Mouse (Mus musculus): ENCODE measurements around the gene Dock4.
A peak's percentile ranks its signal among the peaks of the same experiment; 100 is the strongest.

The Dock4 gene

DNA sequence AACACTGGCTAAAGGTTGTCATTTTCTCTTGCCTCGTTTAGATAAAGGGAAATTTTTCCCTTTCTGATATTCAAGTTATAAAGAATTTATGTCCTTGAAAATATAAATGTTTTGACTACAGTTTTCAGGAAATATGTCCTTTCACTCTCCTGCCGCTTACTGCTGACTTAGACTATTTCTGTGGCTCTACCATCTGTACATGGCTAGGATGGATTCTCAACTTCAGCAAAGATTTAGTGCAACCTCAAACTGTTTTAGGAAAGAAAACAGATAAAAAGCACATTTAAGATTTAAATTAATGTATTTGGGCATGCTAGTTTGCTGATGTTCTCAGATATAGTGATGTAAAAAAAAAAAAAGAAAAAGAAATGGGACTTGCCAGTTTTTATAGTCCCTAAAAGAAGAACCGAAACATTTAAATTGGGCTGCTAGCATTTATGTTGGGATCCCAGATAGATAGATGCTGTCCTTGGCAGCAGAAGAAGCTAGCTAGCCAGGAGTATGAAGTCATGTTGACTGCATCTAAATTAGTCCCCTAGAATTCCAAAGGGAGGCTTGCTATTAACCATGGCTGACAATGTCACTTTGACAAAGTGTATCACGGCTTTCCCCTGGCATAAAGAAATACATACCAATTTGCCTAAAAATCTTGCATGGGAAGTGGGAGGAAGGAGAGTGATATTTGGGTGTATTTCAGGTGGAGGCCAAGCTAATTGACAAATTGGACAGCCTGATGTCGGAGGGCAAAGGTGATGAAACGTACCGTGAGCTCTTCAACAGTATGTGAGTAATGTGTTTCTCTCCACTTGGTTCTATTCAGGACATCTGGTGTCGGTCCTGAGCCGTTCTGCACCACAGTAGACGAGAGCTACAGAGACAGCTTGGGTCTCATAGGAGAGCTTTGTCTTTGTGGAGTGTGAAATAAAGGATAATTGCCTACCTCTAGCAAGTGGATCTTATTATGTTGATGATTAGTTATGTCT is 343.9 kb downstream of the Dock4 start:
- DNase-seq: peak; percentile 72

DNA sequence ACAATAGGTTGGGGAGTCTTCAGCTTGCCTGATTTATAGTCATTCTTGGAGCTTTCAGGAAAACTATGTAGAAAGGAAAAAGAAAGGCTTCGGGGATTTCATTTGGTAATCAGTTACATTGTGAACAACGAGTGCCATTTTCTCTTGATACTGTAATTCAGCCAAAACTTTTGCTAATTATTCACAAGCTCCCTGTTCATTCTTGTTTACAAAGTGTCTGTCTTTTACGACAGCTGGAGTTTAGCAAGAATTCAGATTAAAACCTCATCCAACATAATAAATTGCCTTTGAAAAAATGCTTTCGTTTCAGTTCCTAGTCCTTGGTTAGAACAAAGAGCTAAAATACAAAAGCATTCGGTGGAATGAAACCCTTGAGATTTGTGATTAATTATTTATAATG is 345.5 kb downstream of the Dock4 start:
- peak; percentile 24 for DNase-seq

DNA sequence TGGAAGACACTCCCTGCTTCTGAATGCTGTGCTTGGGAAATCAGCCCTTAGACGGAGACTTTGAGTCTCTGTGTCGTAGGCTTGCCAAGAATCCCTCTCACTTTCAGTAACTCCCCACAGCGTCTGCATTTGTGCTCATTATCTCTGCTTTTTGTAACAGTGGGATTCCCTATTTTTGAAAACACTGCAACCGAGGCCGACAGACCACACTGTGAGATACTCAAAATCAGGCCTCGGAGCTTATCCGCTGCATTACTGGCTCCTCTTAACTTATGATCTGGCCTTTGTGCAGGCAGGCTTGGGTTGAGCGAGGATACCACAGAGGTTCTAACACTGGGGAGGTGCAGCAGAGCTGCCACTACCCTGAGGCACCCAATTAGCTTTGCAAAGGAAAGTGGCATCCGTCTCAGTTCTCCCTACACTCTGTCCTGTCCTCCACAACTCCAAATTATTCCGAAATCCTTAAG is 346.5 kb downstream of the Dock4 start:
- DNase-seq: peak; percentile 46

DNA sequence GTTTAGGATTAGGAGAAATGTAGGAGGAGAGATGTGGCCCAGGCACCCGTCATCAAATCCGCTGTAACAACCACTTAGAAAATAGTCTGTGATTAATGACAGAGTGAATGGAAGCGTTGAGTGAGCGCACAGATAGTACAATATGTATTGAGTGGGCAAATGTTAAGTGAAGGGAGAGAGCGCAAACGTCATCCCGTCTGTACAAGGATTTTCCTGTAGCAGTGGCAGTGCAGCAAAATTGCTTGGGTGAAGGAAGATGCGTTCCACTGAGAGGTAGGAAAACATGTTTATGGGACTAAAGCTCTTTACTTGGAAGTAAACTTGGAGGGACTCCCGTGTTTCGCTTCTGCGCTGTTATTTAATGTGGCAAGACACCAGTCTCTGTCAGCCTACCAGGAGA is 348.3 kb downstream of the Dock4 start:
- DNase-seq: no peak

DNA sequence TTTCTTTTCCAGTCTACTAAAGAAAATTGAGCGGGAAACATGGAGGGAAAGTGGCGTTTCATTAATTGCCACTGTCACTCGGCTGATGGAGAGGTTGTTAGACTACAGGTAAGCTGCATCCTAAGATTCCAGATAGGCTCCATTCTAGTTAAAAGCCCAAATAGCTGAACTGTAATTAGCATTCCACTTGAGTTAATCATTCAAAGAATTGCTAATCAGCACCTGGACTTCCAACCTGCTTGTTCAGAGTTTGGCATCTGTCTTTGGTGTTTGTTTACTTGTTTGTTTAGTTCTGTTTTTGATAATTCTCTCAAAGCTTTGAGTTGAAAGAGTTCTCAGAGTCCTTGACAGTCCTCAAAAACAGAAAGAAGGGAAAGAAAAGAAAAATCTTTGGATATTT is 349.0 kb downstream of the Dock4 start:
- no peak for DNase-seq

DNA sequence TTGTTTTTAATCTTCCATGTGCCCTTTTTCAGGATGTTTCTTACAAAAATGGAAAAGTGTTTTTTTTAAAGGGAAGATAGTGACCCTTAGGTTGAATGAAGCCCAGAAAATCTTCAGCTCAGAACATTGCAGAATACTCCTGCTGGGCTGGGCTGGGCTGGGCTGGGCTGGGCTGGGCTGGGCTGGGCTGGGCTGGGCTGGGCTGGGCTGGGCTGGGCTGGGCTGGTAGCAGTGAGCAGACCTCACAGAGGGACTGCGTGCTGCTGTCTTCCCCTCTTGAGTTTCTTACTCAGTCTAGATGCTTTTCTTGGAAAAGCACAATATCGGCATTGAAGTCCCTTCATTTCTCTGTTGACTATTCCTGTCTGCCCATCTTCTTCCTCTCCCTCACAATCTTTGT is 350.0 kb downstream of the Dock4 start:
- no peak for DNase-seq

DNA sequence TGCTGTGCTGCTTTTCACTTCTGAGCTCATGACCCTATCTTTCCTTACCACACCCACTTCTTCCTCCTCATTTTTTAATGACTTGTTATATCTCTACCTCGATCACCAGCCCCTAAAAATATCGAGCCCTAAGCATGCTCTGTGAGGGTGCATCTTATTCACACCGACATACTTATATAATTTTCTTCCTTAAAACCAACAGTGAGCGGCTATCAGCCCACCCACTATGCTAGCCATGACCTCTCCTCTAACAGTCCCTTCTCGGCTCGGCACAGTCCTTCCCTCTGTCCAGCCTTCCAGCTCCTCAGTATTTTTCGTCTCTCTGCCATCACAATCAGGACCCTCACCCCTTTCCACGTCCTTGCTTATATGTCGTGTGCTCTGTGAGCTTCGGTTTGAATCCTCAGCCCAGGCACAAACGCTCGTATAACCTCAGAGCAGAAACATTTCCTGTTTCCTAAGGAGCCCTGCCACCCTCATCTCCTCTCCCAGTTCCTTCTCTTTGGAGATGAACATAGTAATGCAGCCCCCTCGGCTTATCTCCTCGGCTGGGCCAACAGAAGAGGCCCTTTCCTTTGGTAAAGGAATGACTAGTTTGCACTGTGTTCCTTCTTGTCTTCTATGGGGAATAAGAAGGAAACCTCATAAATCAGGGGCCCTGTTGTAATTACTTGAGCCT is 351.2 kb downstream of the Dock4 start:
- no peak for DNase-seq

DNA sequence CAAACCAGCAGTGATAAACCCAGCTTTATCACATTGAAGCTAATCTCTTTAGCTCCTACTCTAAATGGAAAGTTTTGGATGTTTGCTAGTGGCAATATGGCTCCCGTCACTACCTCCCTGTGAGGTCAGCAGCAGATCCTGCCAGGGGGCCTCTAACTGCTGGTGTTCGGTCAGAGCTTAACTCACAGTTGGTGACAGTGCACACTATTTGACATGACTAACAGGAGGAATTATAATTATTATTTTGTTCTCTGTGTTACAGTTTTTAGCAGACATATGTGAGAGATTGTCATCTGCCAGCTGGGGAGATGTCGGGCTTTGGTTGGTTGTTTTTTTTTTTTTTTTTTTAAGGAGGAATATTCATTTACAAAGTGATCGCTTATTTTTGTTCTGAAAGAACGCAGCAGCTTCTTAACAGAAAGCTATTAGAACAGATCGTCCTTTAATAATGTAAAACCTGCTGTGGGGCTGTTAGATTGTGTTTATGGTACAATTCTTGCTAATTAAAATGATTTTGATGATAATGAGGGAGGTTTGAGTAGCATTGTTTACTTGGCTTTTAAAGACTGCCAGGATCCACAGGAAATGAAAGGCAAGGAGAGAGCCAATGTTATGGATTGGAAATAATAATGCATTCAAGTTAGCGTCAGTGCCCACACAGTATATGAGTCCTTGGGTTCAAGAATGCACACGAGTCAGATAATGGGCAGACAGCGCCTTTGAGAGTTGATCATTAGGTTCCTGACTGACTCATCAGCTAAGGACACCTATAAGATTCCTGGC is 352.0 kb downstream of the Dock4 start:
- peak; percentile 36 for DNase-seq

DNA sequence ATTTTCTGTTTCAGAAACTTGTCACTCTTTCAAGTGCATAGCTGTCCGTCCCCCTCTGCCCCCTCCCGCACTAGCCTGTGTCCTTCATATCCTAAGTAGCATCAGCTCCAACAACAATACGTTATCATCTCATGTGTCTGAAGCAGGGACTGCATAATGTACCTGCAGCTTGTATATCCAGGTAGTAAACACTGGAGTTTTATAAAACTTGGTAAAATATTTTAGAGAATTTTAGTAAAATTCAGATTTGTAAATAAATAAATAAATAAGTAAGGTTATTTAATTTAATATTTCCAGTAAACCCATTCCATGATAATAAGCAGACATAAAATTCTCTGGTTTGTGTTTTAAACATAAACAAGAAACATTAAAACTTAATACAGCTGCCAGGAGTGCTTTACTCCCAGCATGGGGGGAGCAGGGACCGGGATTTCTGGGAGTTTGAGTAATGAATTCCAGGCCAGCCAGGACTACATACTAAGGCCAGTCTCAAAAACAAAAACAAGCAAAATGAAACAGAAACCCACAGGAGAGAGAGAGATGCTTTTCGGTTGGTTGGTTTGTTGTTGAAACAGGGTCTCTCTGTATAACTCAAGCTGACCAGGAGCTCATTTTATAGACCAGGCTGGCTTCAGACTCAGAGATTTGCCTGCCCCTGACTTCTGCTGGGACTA is 352.7 kb downstream of the Dock4 start:
- no peak for DNase-seq

DNA sequence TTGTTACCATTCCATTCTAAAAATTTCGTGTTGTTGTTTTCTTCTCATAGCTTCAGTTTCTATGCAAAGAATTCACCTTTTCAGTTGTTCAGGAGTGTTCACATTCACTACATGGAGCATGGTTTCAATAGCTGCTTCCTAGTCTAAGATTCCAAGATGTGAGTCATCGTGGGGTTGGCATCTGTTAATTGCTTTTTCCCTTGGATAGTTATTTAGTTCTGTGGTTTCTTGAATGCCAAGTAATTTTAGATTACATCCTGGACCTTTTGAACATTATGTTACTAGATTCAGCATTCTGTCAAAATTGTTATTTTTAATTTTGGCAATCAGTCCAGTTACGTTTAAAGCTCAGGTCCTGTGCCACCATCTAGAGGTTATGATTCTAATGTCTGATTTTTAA is 355.7 kb downstream of the Dock4 start:
- no peak for DNase-seq

DNA sequence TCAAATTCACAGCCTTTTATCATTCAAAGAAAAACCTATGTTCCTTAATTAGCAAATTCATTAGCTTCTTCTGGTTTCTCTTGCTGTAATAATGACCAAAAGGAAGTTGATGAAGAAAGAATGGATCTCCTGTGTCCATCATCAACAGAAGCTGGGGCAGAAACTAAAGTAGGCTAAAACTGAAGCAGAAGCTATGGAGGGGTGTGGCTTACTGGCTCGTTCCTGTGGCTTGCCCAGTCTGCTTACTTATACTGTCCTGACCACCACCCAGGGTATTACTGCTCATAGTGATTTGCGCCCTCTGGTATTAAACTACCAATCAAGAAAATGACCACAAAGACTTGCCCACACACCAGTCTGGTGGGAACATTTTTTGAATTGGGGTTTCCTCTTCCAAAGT is 359.5 kb downstream of the Dock4 start:
- DNase-seq: no peak

DNA sequence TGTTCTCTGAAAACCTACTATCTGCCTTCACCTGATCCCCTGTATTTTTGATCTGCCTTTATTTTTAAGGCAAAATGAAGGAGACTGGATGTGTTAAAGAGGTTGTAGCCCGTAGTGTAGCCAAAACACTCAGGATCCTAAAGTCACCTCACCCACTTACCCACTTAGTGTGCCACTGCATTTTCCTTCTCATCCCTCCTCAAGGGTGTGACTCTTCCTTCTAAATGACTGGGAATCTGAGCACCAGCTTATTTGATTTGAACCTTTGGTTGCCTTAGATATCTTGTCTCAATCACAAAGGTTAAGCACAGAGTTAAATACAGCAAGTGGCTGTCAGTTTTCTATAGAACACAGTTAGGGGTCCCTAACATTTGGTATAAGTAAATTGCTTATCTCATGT is 362.2 kb downstream of the Dock4 start:
- no peak for DNase-seq

DNA sequence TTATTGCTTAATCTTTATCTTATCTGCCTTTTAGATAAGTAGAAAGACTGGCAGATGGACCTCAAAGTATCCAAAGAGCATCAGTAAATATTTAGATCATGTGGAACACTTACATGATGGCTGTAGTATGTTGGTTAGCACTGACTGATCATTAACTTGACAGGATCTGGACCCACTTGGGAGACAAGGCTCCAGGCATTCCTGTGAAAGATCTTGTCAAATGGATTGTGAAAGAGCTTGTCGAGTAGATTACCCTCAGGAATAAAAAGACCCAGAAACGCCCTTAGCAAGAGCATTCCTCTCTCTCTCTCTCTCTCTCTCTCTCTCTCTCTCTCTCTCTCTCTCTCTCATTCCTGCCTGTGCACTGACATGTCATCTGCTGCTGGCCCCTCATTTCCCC is 367.7 kb downstream of the Dock4 start:
- DNase-seq: peak; percentile 72

DNA sequence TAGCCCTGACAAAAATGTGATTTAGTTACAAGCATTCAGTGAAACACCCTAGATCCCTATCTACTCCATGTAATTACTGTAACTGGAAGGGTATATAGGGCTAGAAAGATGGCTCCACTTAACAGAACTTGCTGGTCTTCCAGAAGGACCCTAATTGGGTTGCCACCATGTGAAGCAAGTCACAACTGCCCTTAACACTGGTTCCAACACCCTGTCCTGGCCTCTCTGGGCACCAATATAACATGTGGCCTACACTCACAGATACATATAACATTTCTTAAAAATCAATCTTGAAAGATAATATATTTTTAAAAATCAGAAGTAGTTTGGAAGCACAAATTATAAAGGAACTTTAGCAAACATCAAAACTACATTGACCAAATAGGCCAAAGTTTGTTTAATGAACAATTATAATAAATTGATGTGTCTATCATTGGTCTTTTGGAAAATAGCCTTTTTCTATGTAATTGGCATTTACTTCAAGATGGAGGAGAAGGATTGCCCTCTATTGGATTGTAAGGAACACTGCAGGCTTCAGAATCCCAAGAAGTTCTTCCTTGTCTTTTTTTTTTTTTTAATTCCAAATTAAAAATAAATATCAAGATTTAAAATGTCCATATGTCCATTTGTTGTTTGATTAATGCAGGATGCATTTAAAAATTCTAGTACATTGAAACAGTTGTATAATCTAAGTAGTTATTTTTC is 369.1 kb downstream of the Dock4 start:
- DNase-seq: no peak

DNA sequence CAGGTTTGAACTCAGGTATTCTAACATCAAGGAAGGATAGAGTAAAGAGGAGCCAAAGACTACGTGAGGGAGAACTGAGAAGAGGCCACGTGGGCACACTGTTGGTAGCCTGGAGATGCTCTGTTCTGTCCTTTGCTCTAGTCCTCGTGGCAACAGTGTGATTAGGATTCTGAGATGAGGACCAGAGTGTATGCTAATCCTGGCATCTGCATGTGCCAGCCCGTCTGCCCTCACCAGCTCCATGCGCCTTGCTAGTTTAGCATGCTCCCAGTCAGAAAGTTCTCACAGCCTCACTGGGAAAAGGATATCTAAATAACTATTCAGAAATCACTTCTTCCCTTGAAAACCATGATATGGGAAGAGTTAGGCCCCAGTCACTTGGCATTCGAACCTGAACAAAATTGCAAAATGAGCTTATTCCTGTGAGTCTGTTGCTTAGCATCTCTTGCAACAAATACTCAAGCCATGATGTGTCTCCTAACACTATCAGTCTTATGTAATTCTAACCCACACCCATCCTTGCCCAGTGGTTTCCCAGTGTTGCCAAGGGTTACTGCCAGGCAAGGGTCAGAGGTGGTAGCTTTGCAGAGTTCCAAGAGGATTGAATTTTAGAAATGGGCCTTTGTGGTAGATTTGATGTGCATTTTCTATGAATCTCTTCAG is 372.4 kb downstream of the Dock4 start:
- no peak for DNase-seq

DNA sequence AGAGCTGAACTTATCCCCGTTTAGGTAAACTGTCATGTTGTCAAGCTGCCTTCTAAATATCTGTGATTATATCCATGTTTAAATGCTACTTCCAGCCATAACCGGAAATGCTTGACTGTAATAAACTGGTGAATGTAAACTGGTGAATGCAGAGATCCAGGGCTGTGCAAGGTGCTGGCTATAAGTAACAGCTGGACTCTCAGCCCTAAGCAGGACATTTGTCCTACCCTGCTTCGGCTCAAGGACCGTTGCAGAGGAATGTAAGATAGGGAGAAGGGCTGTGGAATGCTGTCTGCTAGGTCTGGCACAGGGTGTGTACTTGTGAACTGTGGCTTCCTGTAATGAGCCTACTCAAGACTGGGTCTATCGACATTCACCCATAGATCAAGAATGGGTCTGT is 377.9 kb downstream of the Dock4 start:
- DNase-seq: no peak

DNA sequence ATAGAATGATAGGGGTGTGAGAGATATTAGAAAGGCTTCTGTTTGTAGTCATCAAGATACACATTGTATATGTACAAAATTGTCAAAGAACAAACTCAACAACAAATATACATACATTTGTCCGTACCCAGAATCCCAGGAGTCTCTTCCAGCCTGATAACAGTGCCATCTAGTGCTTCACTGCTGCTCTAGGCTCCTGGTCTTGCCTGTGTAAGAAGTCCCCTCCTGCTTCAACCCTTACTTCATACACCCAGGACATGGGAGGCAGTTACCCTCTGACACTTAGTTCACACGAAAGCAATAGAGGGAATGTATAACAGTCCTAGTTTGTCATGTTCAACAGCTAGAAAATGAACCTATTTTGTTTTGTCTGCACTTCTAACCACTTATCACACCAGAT is 378.5 kb downstream of the Dock4 start:
- peak; percentile 22 for DNase-seq

DNA sequence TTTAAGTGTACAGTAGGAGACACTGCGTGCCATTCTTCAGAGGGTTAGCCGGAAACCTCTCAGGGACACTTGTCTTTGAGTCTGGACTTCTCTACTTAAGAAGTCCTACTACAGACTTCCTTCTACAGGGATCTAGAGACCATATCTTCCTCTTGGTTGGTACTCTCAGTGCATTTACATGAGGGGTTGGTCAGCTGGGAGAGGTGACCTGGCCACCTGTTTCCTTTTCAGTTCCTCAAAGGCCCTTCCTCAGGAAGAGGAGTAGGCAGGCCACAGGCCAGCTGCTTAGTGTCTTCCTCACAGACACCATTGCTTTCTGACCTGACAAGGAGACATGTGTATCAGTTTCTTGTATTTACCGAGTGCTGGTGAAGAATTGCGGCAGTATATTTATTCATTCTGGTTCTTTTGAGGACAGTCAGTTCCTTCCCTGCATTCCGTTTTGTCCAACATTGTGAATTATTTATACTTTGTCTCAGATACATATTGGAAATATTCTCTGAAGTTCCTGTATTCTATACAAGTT is 380.2 kb downstream of the Dock4 start:
- DNase-seq: no peak

DNA sequence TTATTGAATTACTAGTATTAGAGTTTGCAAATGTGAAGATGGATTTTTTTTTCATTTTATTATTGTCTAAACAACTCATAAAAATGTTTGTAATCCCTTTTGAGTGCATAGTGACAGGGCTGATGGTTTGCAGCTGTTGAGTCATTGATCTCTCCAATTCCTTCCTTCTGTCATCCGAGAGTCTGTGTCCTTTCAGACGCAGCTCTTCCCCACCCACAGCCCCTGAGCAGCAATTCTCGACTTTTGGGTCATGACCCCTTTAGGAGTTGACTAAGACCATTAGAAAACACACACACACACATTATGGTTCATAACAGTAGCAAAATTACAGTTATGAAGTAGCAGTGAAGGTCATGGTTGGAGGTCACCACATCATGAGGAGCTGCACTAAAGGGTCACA is 380.7 kb downstream of the Dock4 start:
- no peak for DNase-seq

DNA sequence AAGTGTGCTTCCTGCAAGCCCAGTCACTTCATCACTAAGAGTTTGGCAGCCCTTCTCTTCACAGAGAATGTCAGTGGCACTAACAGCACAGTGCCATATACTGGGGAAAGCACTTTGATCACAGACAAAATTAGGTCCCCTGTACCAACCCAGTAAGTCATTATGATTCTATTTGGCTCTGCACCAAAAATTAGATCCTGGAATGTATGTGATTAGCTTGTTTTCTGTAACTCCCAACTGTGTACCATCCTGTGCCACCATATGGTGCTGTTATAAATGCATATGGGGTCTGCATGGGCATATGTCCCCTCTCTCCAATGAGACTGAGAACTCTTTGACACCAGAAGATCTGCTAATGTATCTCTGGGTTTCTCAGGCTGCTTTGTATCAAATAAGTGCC is 382.3 kb downstream of the Dock4 start:
- no peak for DNase-seq

DNA sequence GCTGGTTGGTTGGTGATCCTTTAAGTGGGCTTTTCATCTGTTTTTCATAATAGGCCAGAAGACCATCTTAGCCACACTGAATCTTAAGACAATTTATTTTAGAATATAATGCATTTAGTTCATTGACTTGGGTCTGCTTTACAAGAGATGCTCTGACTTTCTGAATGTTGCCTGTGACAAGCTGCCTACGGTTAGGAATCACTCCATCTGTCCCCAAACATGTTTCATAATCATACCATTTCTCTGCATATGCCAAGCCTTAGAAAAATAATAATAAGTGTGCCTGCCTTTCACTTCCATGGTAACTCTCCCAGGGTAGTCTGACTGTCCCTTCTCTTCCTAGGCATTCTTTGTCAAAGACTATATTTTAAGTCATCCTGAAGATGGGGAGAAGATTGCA is 383.5 kb downstream of the Dock4 start:
- DNase-seq: no peak

Data from retina, postnatal 1 day (tissue).